Mouse (Mus musculus) lung, postnatal 25 days (tissue): Measurements from ENCODE around the gene Ankle2.
A peak's percentile ranks its signal among the peaks of the same experiment; 100 is the strongest.

Experiments
- DNase-seq: peaks from one replicate; pipeline ENCODE4 v3.0.0; 2022; ENCODE audit warnings: low spot score

Gene Ankle2

GRCm38 (mm10) chr5:110230780-110231461, at the start of gene Ankle2:
TSS of gene Ankle2 (plus strand) at chr5:110231004.
- peak; percentile 92 for DNase-seq

- no peak for DNase-seq
Observed at GRCm38 (mm10) chr5:110181716-110182115, 49.1 kb upstream of the Ankle2 start.

GRCm38 (mm10) chr5:110203164-110203895, 27.5 kb upstream of the Ankle2 start:
- DNase-seq, result no peak

- no peak for DNase-seq
Observed at GRCm38 (mm10) chr5:110204777-110205176, 26.0 kb upstream of the Ankle2 start.

GRCm38 (mm10) chr5:110211312-110211711, 19.5 kb upstream of the Ankle2 start:
- DNase-seq, result no peak

- no peak for DNase-seq
Observed at GRCm38 (mm10) chr5:110216780-110217179, 14.0 kb upstream of the Ankle2 start.

- DNase-seq, result no peak
Observed at GRCm38 (mm10) chr5:110220331-110220730, 10.5 kb upstream of the Ankle2 start.

- no peak for DNase-seq
Observed at GRCm38 (mm10) chr5:110222757-110223156, 8.0 kb upstream of the Ankle2 start.

GRCm38 (mm10) chr5:110225056-110225455, 5.7 kb upstream of the Ankle2 start:
- DNase-seq, result no peak

GRCm38 (mm10) chr5:110227336-110227883, 3.4 kb upstream of the Ankle2 start:
- no peak for DNase-seq

GRCm38 (mm10) chr5:110230401-110230779, 414 bp upstream of the Ankle2 start:
- no peak for DNase-seq

- no peak for DNase-seq
Observed at GRCm38 (mm10) chr5:110231638-110232037, 834 bp downstream of the Ankle2 start.

GRCm38 (mm10) chr5:110232346-110232745, 1.5 kb downstream of the Ankle2 start:
- DNase-seq, result peak; percentile 3

GRCm38 (mm10) chr5:110244091-110244490, 13.3 kb downstream of the Ankle2 start:
- no peak for DNase-seq

GRCm38 (mm10) chr5:110266941-110267340, 36.1 kb downstream of the Ankle2 start:
- no peak for DNase-seq

GRCm38 (mm10) chr5:110269141-110270101, 38.6 kb downstream of the Ankle2 start, which contains the start of gene Pgam5:
TSS of gene Pgam5 (minus strand) at chr5:110269913.
- peak; percentile 84 for DNase-seq

- DNase-seq, result no peak
Observed at GRCm38 (mm10) chr5:110270242-110270641, 39.4 kb downstream of the Ankle2 start.

GRCm38 (mm10) chr5:110274147-110274546, 43.3 kb downstream of the Ankle2 start:
- DNase-seq, result no peak

- no peak for DNase-seq
Observed at GRCm38 (mm10) chr5:110274846-110275245, 44.0 kb downstream of the Ankle2 start.

- DNase-seq, result no peak
Observed at GRCm38 (mm10) chr5:110276391-110276790, 45.6 kb downstream of the Ankle2 start.

- no peak for DNase-seq
Observed at GRCm38 (mm10) chr5:110276910-110277309, 46.1 kb downstream of the Ankle2 start.

- DNase-seq, result no peak
Observed at GRCm38 (mm10) chr5:110281984-110282383, 51.2 kb downstream of the Ankle2 start.
